Mouse (Mus musculus): ENCODE measurements around the gene Uimc1.

- no peak for TF ChIP-seq POLR2A (IDR thresholded peaks at IDR 0.05; ENCODE audit: control insufficient read depth, extremely low read depth, insufficient read depth, low read length, poor library complexity)
- TF ChIP-seq CTCF (IDR thresholded peaks at IDR 0.05; ENCODE audit: borderline replicate concordance, control insufficient read depth, extremely low read depth, insufficient read depth, low read length, poor library complexity): no peak
Observed at GRCm38 (mm10) chr13:54995161-54995560, 104.9 kb downstream of the Uimc1 start.
